Comparison of ENCODE assay signal across 8 mouse cellular contexts in the genomic region with DNA sequence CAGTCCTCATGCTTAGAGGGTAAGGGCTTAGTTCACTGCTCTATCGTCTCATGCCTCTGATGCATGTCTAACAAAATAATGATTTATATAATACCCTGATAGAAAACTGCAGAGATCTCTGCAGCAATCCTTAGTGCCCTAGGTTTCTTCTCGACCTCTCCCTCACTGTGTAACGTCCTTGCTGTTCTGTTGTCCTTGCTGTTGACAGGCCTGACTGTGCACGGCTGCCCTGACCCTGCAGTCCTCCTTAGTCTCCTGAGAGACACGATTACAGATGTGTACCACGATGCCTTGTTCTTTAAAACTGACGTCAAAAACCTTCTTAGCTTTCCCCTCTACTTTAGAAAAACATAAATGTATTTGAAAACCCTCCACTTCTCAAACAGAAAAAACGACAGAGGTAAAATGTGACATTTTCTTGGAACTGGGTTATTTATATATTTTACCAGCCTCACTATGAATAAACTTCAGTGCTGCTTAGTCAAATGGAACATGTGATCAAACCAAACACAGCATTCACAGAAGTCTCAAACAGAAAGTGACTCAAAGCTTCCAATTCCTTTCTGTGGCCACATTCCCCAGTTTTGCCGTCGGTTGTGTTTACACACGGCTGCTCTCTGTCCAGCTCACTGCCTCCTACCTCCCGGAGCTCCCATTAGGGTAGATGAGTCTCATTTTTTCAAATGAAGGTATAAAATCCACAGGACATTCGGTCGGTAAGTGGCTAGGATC. TPM values are rescaled to one million over a fixed set of nuclear protein-coding genes. Genes with fewer than 3 reads are reported as not detected.
DNase-seq lines count a peak whose midpoint lies in the region; ATAC-seq and TF ChIP-seq lines count a peak whose summit lies in the region.

No protein-coding gene starts in this region.

- 70% methylated on average over 14 of the region's 14 CpGs for WGBS in liver, embryonic 12.5 days (ENCODE audit: insufficient replicate concordance)
- 44% methylated on average over 14 of the region's 14 CpGs for WGBS in stomach, embryonic 14.5 days

- peak overlapping the region; percentile 48 for H3K4me3 ChIP-seq in gastrocnemius, adult 2 months
- no peak overlapping the region for H3K4me3 ChIP-seq in liver, embryonic 12.5 days
- no peak overlapping the region for H3K4me3 ChIP-seq in stomach, embryonic 14.5 days (ENCODE audit: low read depth, low read length)

- DNase-seq in gastrocnemius, adult 2 months = no peak
- no peak for DNase-seq in gastrocnemius, postnatal 36 days
- no peak for DNase-seq in liver
- no peak for DNase-seq in cerebellum, adult 11 months
- DNase-seq in right cerebral cortex, postnatal 4 days = no peak

- H3K9ac ChIP-seq in liver, embryonic 12.5 days = no peak overlapping the region
- H3K9ac ChIP-seq in stomach, embryonic 14.5 days (replicated peaks; ENCODE audit: low read depth, low read length) = no peak overlapping the region

- peaks cover 27% of the 10 kb centered on the region for H3K36me3 ChIP-seq in liver, embryonic 12.5 days
- H3K36me3 ChIP-seq in stomach, embryonic 14.5 days (ENCODE audit: control insufficient read depth, insufficient read depth, low read length) = peaks cover 7% of the 10 kb centered on the region; the same call in 1 of the 2 replicates

- intact Hi-C loops in gastrocnemius, adult 2 months (cut with DNase I) = no loop called here
- intact Hi-C loops in gastrocnemius, postnatal 36 days (cut with DNase I) = no loop called here

- H3K4me2 ChIP-seq in liver, embryonic 12.5 days = no peak overlapping the region
- H3K4me2 ChIP-seq in stomach, embryonic 14.5 days (replicated peaks; ENCODE audit: low read depth, low read length) = no peak overlapping the region

- H3K27me3 ChIP-seq in liver, embryonic 12.5 days (replicated peaks) = no peaks in the 10 kb centered on the region
- H3K27me3 ChIP-seq in stomach, embryonic 14.5 days (ENCODE audit: control insufficient read depth, insufficient read depth, low read length) = no peaks in the 10 kb centered on the region

- H3K27ac ChIP-seq in gastrocnemius, adult 2 months = peak overlapping the region; percentile 74
- peak overlapping the region; percentile 20; the same call in 1 of the 2 replicates for H3K27ac ChIP-seq in liver, embryonic 12.5 days
- H3K27ac ChIP-seq in stomach, embryonic 14.5 days (ENCODE audit: low read length) = peak overlapping the region; percentile 64; the same call in 1 of the 2 replicates

- H3K9me3 ChIP-seq in liver, embryonic 12.5 days (replicated peaks) = no peaks in the 10 kb centered on the region
- no peaks in the 10 kb centered on the region for H3K9me3 ChIP-seq in stomach, embryonic 14.5 days (ENCODE audit: control insufficient read depth, low read depth, low read length)

- no peak for TF ChIP-seq CTCF in gastrocnemius, adult 2 months (IDR thresholded peaks at IDR 0.05)

- H3K4me1 ChIP-seq in liver, embryonic 12.5 days = peaks cover 17% of the 10 kb centered on the region
- peaks cover 31% of the 10 kb centered on the region for H3K4me1 ChIP-seq in stomach, embryonic 14.5 days (ENCODE audit: control insufficient read depth, insufficient read depth, low read length)

- peak; percentile 41; the same call in 1 of the 2 replicates for ATAC-seq in liver, embryonic 12.5 days
- ATAC-seq in inflammation-experienced regulatory T-cells, adult 6 months = peak; percentile 74
- ATAC-seq in stomach, embryonic 14.5 days (ENCODE audit: insufficient number of reproducible peaks, insufficient read depth, low FRiP score, low read depth) = no peak

RNA-seq across cellular contexts. Expression of a gene that starts 11.4 kb away (rescaled TPM):
- 10 to 100 TPM; 25.2 to 31.6 TPM for total RNA-seq in gastrocnemius, adult 2 months (2021)
- 10 to 100 TPM; 21.8 to 23.6 TPM for total RNA-seq in gastrocnemius, postnatal 36 days (2021)
- polyA plus RNA-seq in liver, embryonic 12.5 days (2016; fragmentation: Nextera tagmentation; extraction: Ambion mirVana) = 23.1 and 26.4 TPM in 2 replicates
- 10 to 100 TPM; 18.6 to 22.8 (median 22.1) TPM for polyA plus RNA-seq in inflammation-experienced regulatory T-cells, adult 6 months (2017; shearing (Covaris generic))
- polyA plus RNA-seq in stomach, embryonic 14.5 days (2014; fragmentation: Nextera tagmentation; extraction: Ambion mirVana) = 158 and 159 TPM in 2 replicates

RNA-seq across cellular contexts. Expression of a gene that starts 54.0 kb away (rescaled TPM):
- 10 to 100 TPM; 21.6 to 23.8 TPM for total RNA-seq in gastrocnemius, adult 2 months (2021)
- total RNA-seq in gastrocnemius, postnatal 36 days (2021) = 10 to 100 TPM; 18.6 to 20.6 TPM
- polyA plus RNA-seq in liver, embryonic 12.5 days (2016; fragmentation: Nextera tagmentation; extraction: Ambion mirVana) = 45.9 and 47.3 TPM in 2 replicates
- polyA plus RNA-seq in inflammation-experienced regulatory T-cells, adult 6 months (2017; shearing (Covaris generic)) = 10 to 100 TPM; 48.4 to 62.8 (median 60.1) TPM
- 77.4 and 97.3 TPM in 2 replicates for polyA plus RNA-seq in stomach, embryonic 14.5 days (2014; fragmentation: Nextera tagmentation; extraction: Ambion mirVana)

Comparison
In these comparisons a context has a peak if more than half of its experiments do, and no peak if none do; other contexts are left out.
1. H3K27ac ChIP-seq: peak in every context shown above with its lines; median percentile 74 in gastrocnemius, adult 2 months; 64 in stomach, embryonic 14.5 days; 20 in liver, embryonic 12.5 days.